Mouse (Mus musculus): ENCODE data around the gene Zfp683. TPM values are rescaled to one million over a fixed set of nuclear protein-coding genes. Genes with fewer than 3 reads are reported as not detected.

Gene Zfp683
- polyA plus RNA-seq, 1 experiment = not detected

GRCm38 (mm10) chr4:134080674-134081073, 27.0 kb downstream of the Zfp683 start:
- Histone ChIP-seq H3K27me3 (ENCODE audit: control insufficient read depth) (peaks cover 21% of the 10 kb centered on the region), H3K9me3 (ENCODE audit: control insufficient read depth, low read length) (no peaks in the 10 kb centered on the region), H3K4me3 (replicated peaks) (no peak overlapping the region), H3K4me1 (ENCODE audit: control insufficient read depth) (peaks cover 14% of the 10 kb centered on the region), H3K36me3 (ENCODE audit: control insufficient read depth) (no peaks in the 10 kb centered on the region)
- no peak for TF ChIP-seq GATA1 (IDR thresholded peaks at IDR 0.05; ENCODE audit: low read length)

GRCm38 (mm10) chr4:134081730-134082386, 28.2 kb downstream of the Zfp683 start:
- H3K4me3 ChIP-seq (replicated peaks) = peak overlapping the region; percentile 56
- H3K4me1 ChIP-seq (ENCODE audit: control insufficient read depth) = peaks cover 14% of the 10 kb centered on the region
- TF ChIP-seq GATA1 (IDR thresholded peaks at IDR 0.05; ENCODE audit: low read length) = no peak
- TF ChIP-seq TAL1 (IDR thresholded peaks at IDR 0.05; ENCODE audit: low read length) = no peak
- no peaks in the 10 kb centered on the region for H3K36me3 ChIP-seq (ENCODE audit: control insufficient read depth)
- H3K9me3 ChIP-seq (ENCODE audit: control insufficient read depth, low read length) = no peaks in the 10 kb centered on the region
- peaks cover 21% of the 10 kb centered on the region for H3K27me3 ChIP-seq (ENCODE audit: control insufficient read depth)

GRCm38 (mm10) chr4:134082460-134082859, 28.8 kb downstream of the Zfp683 start:
- Histone ChIP-seq H3K27me3 (ENCODE audit: control insufficient read depth) (peaks cover 21% of the 10 kb centered on the region), H3K4me3 (replicated peaks) (peak overlapping the region; percentile 56)

GRCm38 (mm10) chr4:134084999-134085398, 31.4 kb downstream of the Zfp683 start:
- Histone ChIP-seq H3K36me3 (ENCODE audit: control insufficient read depth) (no peaks in the 10 kb centered on the region), H3K27me3 (ENCODE audit: control insufficient read depth) (peaks cover 21% of the 10 kb centered on the region), H3K4me1 (ENCODE audit: control insufficient read depth) (peaks cover 18% of the 10 kb centered on the region), H3K9me3 (ENCODE audit: control insufficient read depth, low read length) (no peaks in the 10 kb centered on the region), H3K4me3 (replicated peaks) (no peak overlapping the region)
- no peak for TF ChIP-seq TAL1 (IDR thresholded peaks at IDR 0.05; ENCODE audit: low read length)

More at GRCm38 (mm10) chr4:134082460-134082859, 28.8 kb downstream of the Zfp683 start:
- H3K4me1 ChIP-seq (ENCODE audit: control insufficient read depth) = peaks cover 14% of the 10 kb centered on the region
- no peaks in the 10 kb centered on the region for H3K9me3 ChIP-seq (ENCODE audit: control insufficient read depth, low read length)
- TF ChIP-seq TAL1 (IDR thresholded peaks at IDR 0.05; ENCODE audit: low read length) (no peak), GATA1 (IDR thresholded peaks at IDR 0.05; ENCODE audit: low read length) (no peak)
- H3K36me3 ChIP-seq (ENCODE audit: control insufficient read depth) = no peaks in the 10 kb centered on the region

- Histone ChIP-seq H3K36me3 (ENCODE audit: control insufficient read depth) (no peaks in the 10 kb centered on the region), H3K4me1 (ENCODE audit: control insufficient read depth) (peaks cover 6% of the 10 kb centered on the region), H3K4me3 (replicated peaks) (no peak overlapping the region), H3K27me3 (ENCODE audit: control insufficient read depth) (peaks cover 2% of the 10 kb centered on the region; the same call in 1 of the 2 replicates), H3K9me3 (ENCODE audit: control insufficient read depth, low read length) (no peaks in the 10 kb centered on the region)
- TF ChIP-seq TAL1 (IDR thresholded peaks at IDR 0.05; ENCODE audit: low read length) (no peak), GATA1 (IDR thresholded peaks at IDR 0.05; ENCODE audit: low read length) (no peak)
These were observed 33.8 kb downstream of the Zfp683 start for GRCm38 (mm10) chr4:134087412-134087811.

- Histone ChIP-seq H3K9me3 (ENCODE audit: control insufficient read depth, low read length) (no peaks in the 10 kb centered on the region), H3K4me3 (replicated peaks) (no peak overlapping the region), H3K4me1 (ENCODE audit: control insufficient read depth) (peaks cover 5% of the 10 kb centered on the region), H3K36me3 (ENCODE audit: control insufficient read depth) (no peaks in the 10 kb centered on the region), H3K27me3 (ENCODE audit: control insufficient read depth) (no peaks in the 10 kb centered on the region)
- no peak for TF ChIP-seq TAL1 (IDR thresholded peaks at IDR 0.05; ENCODE audit: low read length)
- TF ChIP-seq GATA1 (IDR thresholded peaks at IDR 0.05; ENCODE audit: low read length) = no peak
These were observed 35.4 kb downstream of the Zfp683 start for GRCm38 (mm10) chr4:134089029-134089428.

- TF ChIP-seq TAL1 (IDR thresholded peaks at IDR 0.05; ENCODE audit: low read length) (no peak), GATA1 (IDR thresholded peaks at IDR 0.05; ENCODE audit: low read length) (no peak)
- Histone ChIP-seq H3K9me3 (ENCODE audit: control insufficient read depth, low read length) (no peaks in the 10 kb centered on the region), H3K4me1 (ENCODE audit: control insufficient read depth) (peaks cover 5% of the 10 kb centered on the region)
These were observed 37.0 kb downstream of the Zfp683 start for GRCm38 (mm10) chr4:134090521-134091224.

GRCm38 (mm10) chr4:134091225-134091529, 37.5 kb downstream of the Zfp683 start:
- TF ChIP-seq GATA1 (IDR thresholded peaks at IDR 0.05; ENCODE audit: low read length) = no peak
- Histone ChIP-seq H3K4me1 (ENCODE audit: control insufficient read depth) (peaks cover 5% of the 10 kb centered on the region), H3K27me3 (ENCODE audit: control insufficient read depth) (no peaks in the 10 kb centered on the region), H3K36me3 (ENCODE audit: control insufficient read depth) (no peaks in the 10 kb centered on the region), H3K4me3 (replicated peaks) (no peak overlapping the region), H3K9me3 (ENCODE audit: control insufficient read depth, low read length) (no peaks in the 10 kb centered on the region)

More at GRCm38 (mm10) chr4:134090521-134091224, 37.0 kb downstream of the Zfp683 start:
- Histone ChIP-seq H3K27me3 (ENCODE audit: control insufficient read depth) (no peaks in the 10 kb centered on the region), H3K36me3 (ENCODE audit: control insufficient read depth) (no peaks in the 10 kb centered on the region), H3K4me3 (replicated peaks) (no peak overlapping the region)

GRCm38 (mm10) chr4:134092382-134093288, 39.0 kb downstream of the Zfp683 start:
- no peaks in the 10 kb centered on the region for H3K36me3 ChIP-seq (ENCODE audit: control insufficient read depth)
- no peak overlapping the region for H3K4me3 ChIP-seq (replicated peaks)
- H3K4me1 ChIP-seq (ENCODE audit: control insufficient read depth) = peaks cover 4% of the 10 kb centered on the region
- H3K9me3 ChIP-seq (ENCODE audit: control insufficient read depth, low read length) = no peaks in the 10 kb centered on the region
- TF ChIP-seq TAL1 (IDR thresholded peaks at IDR 0.05; ENCODE audit: low read length) (no peak), GATA1 (IDR thresholded peaks at IDR 0.05; ENCODE audit: low read length) (no peak)
- no peaks in the 10 kb centered on the region for H3K27me3 ChIP-seq (ENCODE audit: control insufficient read depth)
